Mouse (Mus musculus) stomach, postnatal 0 days (tissue): Measurements from ENCODE around the gene Phc3.

Experiments used
- CTCF ChIP-seq: IDR thresholded peaks from 2 replicates; pipeline ENCODE4 v1.5.1; 2016; ENCODE audit warnings: antibody characterized with exemption, low read depth, mild to moderate bottlenecking, moderate library complexity
- EP300 ChIP-seq: optimal IDR thresholded peaks from 2 replicates; pipeline ENCODE3; 2016; ENCODE audit warnings: antibody characterized with exemption

DNA sequence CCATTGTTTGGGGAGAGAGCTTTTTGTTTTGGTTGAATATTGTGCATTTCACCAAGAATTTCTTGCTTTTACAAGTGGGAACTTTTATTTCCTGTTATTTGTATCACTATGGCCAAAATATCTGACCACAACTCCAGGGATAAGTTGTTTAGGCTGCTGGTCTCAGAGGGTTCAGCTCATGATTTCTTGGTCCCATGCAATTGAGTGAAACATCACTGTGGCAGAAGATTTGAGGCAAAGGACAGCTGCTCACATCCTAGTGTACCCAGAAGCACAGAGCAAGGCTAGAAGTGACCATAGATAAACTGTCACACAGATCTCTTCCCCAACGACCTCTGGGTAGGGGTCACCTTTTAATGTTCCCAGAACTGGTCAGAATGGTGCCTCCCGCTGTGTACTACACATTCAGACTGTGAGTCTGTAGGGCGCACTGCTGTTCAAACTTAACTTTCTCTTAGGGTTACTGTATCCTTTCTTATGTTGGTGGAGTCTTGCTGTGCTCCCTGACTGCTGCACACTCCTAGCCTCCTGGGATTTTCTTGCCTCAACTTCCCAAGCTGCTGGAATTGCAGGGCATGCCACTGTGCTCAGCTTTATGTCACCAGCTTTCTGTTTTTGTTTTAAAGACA lies 31.9 kb upstream of the Phc3 start:
- TF ChIP-seq CTCF: no peak
- no peak for TF ChIP-seq EP300
